Mouse (Mus musculus) brain, adult 2 months (tissue): ENCODE results near the gene Abhd12.
"Not testable (repeated sequence)": the region's sequence is repeated elsewhere in the genome, so short reads cannot be mapped to it uniquely, and the experiment has no call there.

Source experiments
- DNase-seq: peaks from one replicate; pipeline ENCODE4 v3.0.0; 2011; ENCODE audit warnings: low read depth, low spot score

Gene Abhd12

DNA sequence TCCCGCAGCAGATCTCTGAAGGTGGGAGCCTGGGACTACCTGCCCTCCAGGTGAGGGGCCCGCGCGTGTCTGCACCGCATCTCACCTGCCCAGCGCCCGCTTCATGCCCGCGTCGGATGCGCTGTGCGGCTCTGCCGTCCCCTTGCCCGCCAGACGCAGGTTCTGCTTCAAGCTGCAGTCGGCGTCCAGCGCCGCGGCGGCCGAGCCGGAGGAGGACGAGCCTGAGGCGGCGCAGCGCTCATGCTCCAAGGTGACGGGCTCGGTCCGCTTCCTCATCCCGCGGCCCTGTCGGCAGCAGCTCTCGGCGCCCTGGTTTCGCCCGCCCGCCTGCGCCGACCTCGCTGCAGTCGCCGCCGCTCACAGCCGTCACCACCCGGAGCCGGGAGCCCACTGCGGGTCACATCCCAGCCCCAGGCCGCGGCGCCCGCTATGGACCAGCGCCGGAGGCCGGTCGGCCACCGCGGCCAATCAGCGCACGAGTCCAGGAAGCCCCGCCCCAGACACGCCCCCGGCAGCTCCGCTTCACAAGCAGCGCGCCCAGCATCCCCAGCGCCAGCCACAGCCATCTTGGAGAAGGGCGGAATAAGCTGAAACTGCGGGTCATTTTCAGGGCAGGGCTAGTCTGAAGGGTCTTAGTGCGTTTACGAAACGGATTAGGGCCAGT, at the start of gene Abhd12:
Gene Abhd12, minus strand, starts transcription at position 470 of the 664 bp plus-strand sequence.
- DNase-seq, result peak; percentile 99

- no peak for DNase-seq
These were observed 46.7 kb upstream of the Abhd12 start for GRCm38 (mm10) chr2:150951201-150951600.

- peak; percentile 9 for DNase-seq
These were observed 45.5 kb upstream of the Abhd12 start for GRCm38 (mm10) chr2:150950056-150950455.

- no peak for DNase-seq
These were observed 45.1 kb upstream of the Abhd12 start for GRCm38 (mm10) chr2:150949652-150950051.

DNA sequence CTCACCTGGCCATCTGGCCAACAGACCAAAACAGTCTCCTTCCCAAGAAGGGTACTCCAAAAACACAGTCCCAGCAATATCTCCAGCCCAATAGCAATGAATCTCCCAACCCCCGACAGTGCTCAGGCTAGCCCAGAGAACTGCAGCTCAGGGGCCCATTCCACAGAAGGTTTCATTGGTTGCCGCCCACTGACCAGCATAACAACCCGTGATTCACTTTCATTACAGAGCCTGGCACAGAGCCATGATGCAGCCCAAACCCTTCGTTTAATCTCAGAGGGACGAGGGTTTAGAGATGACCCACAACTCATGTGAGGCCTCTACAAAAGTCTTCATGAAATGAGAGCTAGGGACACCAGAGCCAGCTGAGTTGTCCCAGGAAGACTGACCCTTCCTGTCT, 44.2 kb upstream of the Abhd12 start:
- DNase-seq, result no peak

DNA sequence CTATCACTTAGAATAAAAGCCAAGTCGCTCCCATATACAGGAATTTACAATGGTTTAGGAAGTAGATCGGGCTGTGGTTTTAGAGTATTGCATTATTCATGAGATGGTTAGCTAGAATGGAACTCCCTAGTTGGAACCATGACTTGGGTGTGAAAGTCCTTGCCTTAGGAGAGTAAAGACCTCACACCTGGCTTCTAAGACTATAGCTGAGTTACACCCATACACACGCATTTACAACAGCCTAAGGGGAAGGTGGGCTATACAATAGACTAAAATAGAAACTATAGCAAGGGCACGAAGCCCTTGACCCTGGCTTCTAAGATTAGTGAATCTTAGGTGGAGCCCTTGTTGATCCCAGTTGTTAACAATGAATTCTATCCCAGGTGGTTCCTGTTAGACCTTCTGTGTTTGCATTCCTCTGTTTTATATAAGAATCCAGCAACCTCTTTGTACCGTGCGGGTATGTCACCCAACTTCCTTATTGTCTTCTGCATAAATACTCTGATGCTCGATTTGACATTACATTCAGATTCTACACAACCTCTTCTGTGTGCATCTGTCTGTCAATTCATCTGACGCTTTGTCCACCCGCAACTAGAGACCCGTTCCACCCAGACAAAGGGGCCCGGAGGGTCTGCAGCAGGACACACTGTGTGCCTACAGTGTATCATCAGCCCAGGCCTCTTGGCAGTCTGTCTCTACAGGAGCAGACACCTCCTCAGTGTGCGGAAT, 43.5 kb upstream of the Abhd12 start:
- DNase-seq, result not testable (repeated sequence)

DNA sequence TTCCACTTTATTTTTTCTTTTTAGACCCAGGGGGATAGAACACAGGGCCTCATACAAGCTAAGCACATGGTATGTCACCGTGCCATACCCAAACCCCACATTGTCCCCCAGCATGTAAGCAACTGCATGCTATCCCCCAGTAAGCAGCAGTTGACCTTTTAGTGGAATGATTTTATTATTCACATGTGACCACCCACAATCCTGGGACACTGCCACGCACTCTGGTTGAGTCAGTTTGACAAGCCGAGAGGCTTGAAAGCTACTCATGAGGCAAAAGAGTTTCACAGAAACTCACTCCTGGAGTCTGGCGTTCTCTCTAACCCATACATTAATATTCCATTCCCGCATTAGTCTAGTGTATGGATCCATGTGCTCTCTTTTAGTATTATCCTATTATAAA, 42.8 kb upstream of the Abhd12 start:
- peak; percentile 19 for DNase-seq

DNA sequence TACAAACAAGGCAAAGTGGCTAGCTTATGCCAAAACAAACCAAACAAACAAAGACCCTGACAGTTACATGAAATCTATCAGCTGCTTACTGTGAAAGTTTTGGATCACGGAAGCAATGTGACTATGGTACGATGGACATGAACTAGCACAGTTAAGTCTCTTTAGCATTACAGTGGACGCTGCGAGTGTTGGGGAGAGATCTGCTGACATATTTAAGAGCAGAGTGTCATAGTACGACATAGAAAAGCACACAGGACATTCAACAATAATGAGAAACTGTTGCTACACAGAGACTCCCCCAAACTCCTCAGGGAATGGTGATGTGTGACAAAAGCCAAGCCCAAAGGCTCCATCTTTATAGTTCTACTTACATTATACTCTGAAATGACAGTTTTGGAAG, 39.5 kb upstream of the Abhd12 start:
- no peak for DNase-seq

- no peak for DNase-seq
These were observed 30.1 kb upstream of the Abhd12 start for GRCm38 (mm10) chr2:150934659-150935058.

DNA sequence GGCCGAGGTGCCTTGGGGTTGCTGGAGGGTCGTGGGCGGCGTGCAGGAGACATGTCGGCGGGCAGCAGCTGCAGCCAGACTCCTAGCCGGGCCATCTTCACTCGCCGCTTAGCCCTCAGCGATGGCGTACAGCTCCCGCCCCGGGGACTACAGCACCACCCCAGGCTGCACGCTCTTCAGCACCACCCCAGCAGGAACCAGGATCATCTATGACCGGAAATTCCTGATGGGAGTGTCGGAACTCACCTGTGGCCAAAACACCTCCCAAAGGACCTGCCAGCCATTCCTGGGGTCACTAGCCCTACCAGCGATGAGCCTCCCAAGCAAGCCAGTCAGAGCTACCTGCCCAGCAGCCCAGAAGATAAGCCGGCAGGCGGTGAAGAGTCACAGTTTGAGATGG, 28.9 kb upstream of the Abhd12 start:
- no peak for DNase-seq

DNA sequence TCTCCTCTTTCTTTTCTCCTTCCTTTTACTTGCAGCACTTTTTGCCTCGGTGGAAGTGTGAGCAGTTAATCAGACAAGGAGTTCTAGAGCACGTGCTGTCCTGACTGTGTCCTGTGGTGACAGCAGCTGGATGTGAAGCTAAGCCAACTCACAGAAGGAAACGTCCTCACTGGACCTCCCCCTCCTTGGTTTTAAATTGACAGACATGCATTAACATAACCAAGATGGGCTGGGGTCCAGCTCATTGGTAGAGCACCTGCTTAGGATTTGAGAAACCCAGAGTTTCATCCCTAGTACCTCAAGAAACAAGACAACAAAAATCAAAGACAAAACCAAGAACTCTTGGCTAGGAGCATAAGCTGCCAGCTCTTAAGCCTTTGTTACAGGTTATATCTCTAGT, 26.3 kb upstream of the Abhd12 start:
- no peak for DNase-seq

- DNase-seq, result peak; percentile 67
These were observed 24.6 kb upstream of the Abhd12 start for GRCm38 (mm10) chr2:150929156-150929555.

DNA sequence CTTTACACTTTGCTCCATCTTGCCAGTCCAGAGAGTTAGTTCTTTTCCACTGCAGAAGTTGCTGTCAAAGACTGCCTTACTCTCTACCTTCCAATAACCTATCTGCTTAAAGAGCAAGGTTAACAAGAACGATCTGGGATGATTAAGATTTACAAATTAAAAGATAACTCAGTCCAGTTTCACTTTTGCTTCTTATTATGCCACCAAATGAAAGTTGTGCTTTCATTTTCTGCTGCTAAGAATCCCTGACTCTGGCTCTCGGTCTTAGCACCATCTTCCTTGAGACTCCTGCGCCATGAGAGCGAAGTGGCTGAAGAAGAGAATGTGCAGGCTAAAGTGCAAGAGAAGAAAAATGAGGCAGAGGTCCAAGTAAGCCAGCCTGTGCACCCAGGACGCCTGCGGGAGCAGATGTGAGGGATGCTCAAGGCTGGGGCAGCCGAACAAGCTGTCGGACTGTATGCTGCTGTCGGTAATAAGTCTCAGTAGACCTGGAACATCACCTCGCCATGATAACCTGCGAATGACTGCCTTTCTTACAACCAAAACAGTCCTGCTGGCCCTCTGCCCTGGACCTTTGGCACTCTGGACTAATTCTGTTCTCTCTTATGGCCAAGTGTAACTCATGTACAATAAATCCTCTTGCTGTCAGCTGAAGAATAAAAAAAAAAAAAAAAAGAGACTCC, 22.6 kb upstream of the Abhd12 start:
- peak; percentile 18 for DNase-seq

GRCm38 (mm10) chr2:150923505-150923904, 19.0 kb upstream of the Abhd12 start:
- DNase-seq, result peak; percentile 35

- no peak for DNase-seq
These were observed 18.5 kb upstream of the Abhd12 start for GRCm38 (mm10) chr2:150923026-150923425.

- DNase-seq, result no peak
These were observed 17.6 kb upstream of the Abhd12 start for GRCm38 (mm10) chr2:150922165-150922564.

DNA sequence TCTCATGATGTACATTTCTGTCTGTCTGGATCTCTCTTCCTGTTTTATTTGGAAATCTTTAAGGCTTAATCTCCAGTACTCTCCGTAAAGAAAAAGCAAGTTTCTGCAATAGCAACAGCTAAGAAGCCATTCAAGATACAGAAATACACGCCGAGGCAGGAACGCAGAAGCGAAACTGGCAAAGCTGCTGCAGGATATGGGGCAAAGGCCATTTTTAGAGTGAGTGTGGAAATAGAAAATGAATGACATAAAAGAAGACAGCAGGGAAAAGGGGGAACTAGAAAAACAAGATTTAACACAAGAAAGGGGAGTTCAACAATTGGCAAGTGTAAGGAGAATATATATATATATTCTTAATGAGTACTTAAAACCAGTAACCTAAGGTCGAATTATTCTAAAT, 17.2 kb upstream of the Abhd12 start:
- peak; percentile 36 for DNase-seq

GRCm38 (mm10) chr2:150920543-150920942, 16.0 kb upstream of the Abhd12 start:
- DNase-seq, result no peak

- no peak for DNase-seq
These were observed 14.2 kb upstream of the Abhd12 start for GRCm38 (mm10) chr2:150918720-150919119.

- DNase-seq, result no peak
These were observed 11.2 kb upstream of the Abhd12 start for GRCm38 (mm10) chr2:150915786-150916185.

- DNase-seq, result no peak
These were observed 10.4 kb upstream of the Abhd12 start for GRCm38 (mm10) chr2:150914781-150915515.

GRCm38 (mm10) chr2:150910295-150910881, 5.8 kb upstream of the Abhd12 start:
- no peak for DNase-seq
